Mouse (Mus musculus) heart, postnatal 0 days (tissue): ENCODE data around the gene Efhd2. TPM values are rescaled to one million over a fixed set of nuclear protein-coding genes. Genes with fewer than 3 reads are reported as not detected.

Experiments used
- ATAC-seq: fragments of 200-750 bp; cut with Nextera tagmentation; 2 replicates; pipeline ENCODE4 v1.8.0; 2017; ENCODE audit warnings: low read depth, moderate number of reproducible peaks, moderate library complexity; ENCODE audit not compliant: insufficient read depth
- DNase-seq: peaks from one replicate; pipeline ENCODE4 v3.0.0-alpha.2; 2016; ENCODE audit warnings: low spot score
- H3K27ac ChIP-seq: fragments of 300-500 bp; sonication (generic); 2 replicates; pipeline ENCODE4 v1.5.1; 2014; ENCODE audit warnings: low read depth, mild to moderate bottlenecking
- H3K27me3 ChIP-seq: fragments of 300-500 bp; sonication (generic); 2 replicates; pipeline ENCODE4 v1.6.1; 2014; ENCODE audit warnings: low read length, mixed read lengths; ENCODE audit not compliant: control insufficient read depth, insufficient read depth
- H3K36me3 ChIP-seq: fragments of 300-500 bp; sonication (generic); replicated peaks from 2 replicates; pipeline ENCODE4 v1.6.1; 2014; ENCODE audit warnings: low read length, mixed read lengths; ENCODE audit not compliant: control insufficient read depth, insufficient read depth
- H3K4me1 ChIP-seq: fragments of 300-500 bp; sonication (generic); 2 replicates; pipeline ENCODE4 v1.6.1; 2014; ENCODE audit warnings: antibody characterized with exemption; ENCODE audit not compliant: control insufficient read depth, insufficient read depth
- H3K4me2 ChIP-seq: fragments of 300-500 bp; sonication (generic); 2 replicates; pipeline ENCODE4 v1.6.1; 2014; ENCODE audit warnings: low read depth, mild to moderate bottlenecking, low read length, moderate library complexity
- H3K4me3 ChIP-seq: fragments of 300-500 bp; sonication (generic); 2 replicates; pipeline ENCODE4 v1.5.1; 2014; ENCODE audit warnings: low read depth, low read length
- H3K9ac ChIP-seq: fragments of 300-500 bp; sonication (generic); replicated peaks from 2 replicates; pipeline ENCODE4 v1.6.1; 2014; ENCODE audit warnings: low read depth, low read length, mixed read lengths
- H3K9me3 ChIP-seq: fragments of 300-500 bp; sonication (generic); replicated peaks from 2 replicates; pipeline ENCODE4 v1.6.1; 2016; ENCODE audit warnings: low read length; ENCODE audit not compliant: control insufficient read depth
- CTCF ChIP-seq: IDR thresholded peaks from 2 replicates; pipeline ENCODE4 v1.5.1; 2016; ENCODE audit warnings: antibody characterized with exemption, control low read depth, low read depth
- EP300 ChIP-seq: IDR thresholded peaks from 2 replicates; pipeline ENCODE4 v1.6.1; 2016; ENCODE audit warnings: antibody characterized with exemption, low read depth
- WGBS: fragments of 180-500 bp; shearing (Covaris S2); extraction: QIAGEN DNeasy Blood & Tissue Kit; methylation state at CpG from one replicate; pipeline ENCODE4 v1.1.7; 2014; 5-methylcytosine and 5-hydroxymethylcytosine counted together
- polyA plus RNA-seq: library from polyadenylated mRNA; unstranded; fragments of >200 nt; fragmentation: Nextera tagmentation; extraction: Ambion mirVana; gene quantifications from 2 replicates; pipeline ENCODE4 v1.2.1, GENCODE M21; 2015
- total RNA-seq: library from RNA; depleted of rRNA; stranded (reverse); fragments of >200 nt; gene quantifications from 2 replicates; pipeline ENCODE4 v1.2.3, GENCODE M21; 2014; ENCODE audit warnings: low replicate concordance

Gene Efhd2
- total and polyA plus RNA-seq, 2 experiments from 2014 or later: 42.9 to 56.9 TPM

- H3K4me3 ChIP-seq: no peak overlapping the region
- H3K27ac ChIP-seq: no peak overlapping the region
- 0 out of 2 replicates have a peak, but pooled peaks cover under 1% of the 10 kb centered on the region for H3K36me3 ChIP-seq
- ATAC-seq (no peak), DNase-seq (no peak)
- TF ChIP-seq CTCF: peak; percentile 84
- TF ChIP-seq EP300: no peak
- no peaks in the 10 kb centered on the region for H3K9me3 ChIP-seq
- H3K4me2 ChIP-seq: no peak overlapping the region
- no peaks in the 10 kb centered on the region for H3K4me1 ChIP-seq
- H3K9ac ChIP-seq: no peak overlapping the region
- no peaks in the 10 kb centered on the region for H3K27me3 ChIP-seq
- 64% methylated on average over 9 of the region's 9 CpGs for WGBS
Observed at GRCm38 (mm10) chr4:141853437-141853836, 21.3 kb downstream of the Efhd2 start.

- Histone ChIP-seq H3K27me3 (no peaks in the 10 kb centered on the region), H3K4me1 (no peaks in the 10 kb centered on the region), H3K9me3 (no peaks in the 10 kb centered on the region), H3K9ac (no peak within 1 kb of the TSS), H3K36me3 (no peaks in the 10 kb centered on the region), H3K27ac (no peak within 1 kb of the TSS), H3K4me2 (no peak within 1 kb of the TSS), H3K4me3 (no peak within 1 kb of the TSS)
- ATAC-seq: no peak
- 76% methylated on average over 6 of the region's 6 CpGs for WGBS
- TF ChIP-seq EP300 (no peak), CTCF (no peak)
- DNase-seq: no peak
Observed at GRCm38 (mm10) chr4:141845999-141846398, 28.7 kb downstream of the Efhd2 start, which contains the start of gene Ctrc. TSS of gene Ctrc (minus strand) at chr4:141846359.

- Histone ChIP-seq H3K4me3 (no peak overlapping the region), H3K36me3 (no peaks in the 10 kb centered on the region), H3K27me3 (no peaks in the 10 kb centered on the region), H3K4me2 (no peak overlapping the region), H3K27ac (no peak overlapping the region), H3K4me1 (no peaks in the 10 kb centered on the region), H3K9ac (no peak overlapping the region), H3K9me3 (no peaks in the 10 kb centered on the region)
- ATAC-seq (no peak), DNase-seq (no peak)
- TF ChIP-seq EP300 (no peak), CTCF (no peak)
- 53% methylated on average over 5 of the region's 5 CpGs for WGBS
Observed at GRCm38 (mm10) chr4:141834536-141835095, 40.1 kb downstream of the Efhd2 start.

- WGBS: 40% methylated on average over 1 of the region's 1 CpGs
- no peak for TF ChIP-seq EP300
- H3K36me3 ChIP-seq: no peaks in the 10 kb centered on the region
- no peak overlapping the region for H3K4me2 ChIP-seq
- no peaks in the 10 kb centered on the region for H3K9me3 ChIP-seq
- no peak overlapping the region for H3K27ac ChIP-seq
- no peaks in the 10 kb centered on the region for H3K4me1 ChIP-seq
- no peak overlapping the region for H3K4me3 ChIP-seq
- no peak overlapping the region for H3K9ac ChIP-seq
- no peak for DNase-seq
- no peaks in the 10 kb centered on the region for H3K27me3 ChIP-seq
- ATAC-seq: no peak
Observed at GRCm38 (mm10) chr4:141833911-141834310, 40.8 kb downstream of the Efhd2 start.

- whole genome bisulfite sequencing: 67% methylated on average over 7 of the region's 7 CpGs
- no peaks in the 10 kb centered on the region for H3K36me3 ChIP-seq
- no peaks in the 10 kb centered on the region for H3K27me3 ChIP-seq
- no peak overlapping the region for H3K4me2 ChIP-seq
- no peak for ATAC-seq
- H3K9me3 ChIP-seq: no peaks in the 10 kb centered on the region
- no peak overlapping the region for H3K27ac ChIP-seq
- no peaks in the 10 kb centered on the region for H3K4me1 ChIP-seq
- H3K9ac ChIP-seq: no peak overlapping the region
- no peak for TF ChIP-seq CTCF
- no peak for TF ChIP-seq EP300
- no peak for DNase-seq
- no peak overlapping the region for H3K4me3 ChIP-seq
Observed at GRCm38 (mm10) chr4:141831361-141831760, 43.4 kb downstream of the Efhd2 start.

- H3K27me3 ChIP-seq: no peaks in the 10 kb centered on the region
- H3K36me3 ChIP-seq: no peaks in the 10 kb centered on the region
- no peak for ATAC-seq
- H3K9me3 ChIP-seq: no peaks in the 10 kb centered on the region
- H3K4me1 ChIP-seq: no peaks in the 10 kb centered on the region
- WGBS: 55% methylated on average over 11 of the region's 11 CpGs
- H3K9ac ChIP-seq: no peak overlapping the region
- no peak overlapping the region for H3K27ac ChIP-seq
- TF ChIP-seq CTCF (no peak), EP300 (no peak)
- H3K4me2 ChIP-seq: no peak overlapping the region
- no peak overlapping the region for H3K4me3 ChIP-seq
- no peak for DNase-seq
Observed at GRCm38 (mm10) chr4:141830381-141830780, 44.3 kb downstream of the Efhd2 start.
